Mouse (Mus musculus): Measurements from ENCODE around the gene Snx27. TPM values are rescaled to one million over a fixed set of nuclear protein-coding genes. Genes with fewer than 3 reads are reported as not detected.

The Snx27 gene
- 53.5 and 60.0 TPM in 2 replicates for polyA plus RNA-seq (2015; fragmentation: Nextera tagmentation; extraction: Ambion mirVana)

DNA sequence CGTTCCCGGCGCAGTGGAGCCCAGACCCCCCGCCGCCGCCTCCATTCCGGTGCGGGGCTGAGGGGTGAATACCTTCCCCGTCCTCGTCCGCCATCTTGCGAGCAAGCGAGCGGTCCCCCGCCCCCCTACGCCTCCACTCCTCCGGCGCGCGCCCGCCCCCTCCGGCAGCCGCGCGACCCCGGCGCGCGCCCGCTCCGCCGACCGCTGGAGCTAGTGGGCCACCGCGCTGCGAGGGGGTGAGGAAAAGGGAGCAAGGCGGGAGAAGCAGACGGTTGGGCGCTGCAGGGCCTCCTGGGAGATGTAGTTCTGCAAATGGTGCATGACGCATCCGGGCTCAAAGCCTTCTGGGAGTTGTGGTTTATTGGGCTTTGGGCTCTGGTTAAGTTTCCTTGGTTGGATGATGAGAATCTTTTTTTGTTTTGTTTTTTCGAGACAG, at the start of gene Snx27:
Snx27 (minus strand) TSS at position 261 of the 436 bp plus-strand sequence.
- no peaks in the 10 kb centered on the region for H3K36me3 ChIP-seq
- 1% methylated on average over 42 of the region's 42 CpGs for WGBS
- H3K4me2 ChIP-seq, result peak within 1 kb of the TSS; percentile 85
- peak within 1 kb of the TSS; percentile 89 for H3K27ac ChIP-seq
- H3K9ac ChIP-seq, result peak within 1 kb of the TSS; percentile 93
- peak; percentile 97 for ATAC-seq (ENCODE audit: insufficient number of reproducible peaks, insufficient read depth, low FRiP score, low TSS enrichment, low read depth)
- no peaks in the 10 kb centered on the region for H3K27me3 ChIP-seq
- H3K4me1 ChIP-seq, result peaks cover 20% of the 10 kb centered on the region
- H3K4me3 ChIP-seq, result peak within 1 kb of the TSS; percentile 87
- H3K9me3 ChIP-seq, result no peaks in the 10 kb centered on the region

- H3K36me3 ChIP-seq, result no peaks in the 10 kb centered on the region
- H3K9me3 ChIP-seq, result no peaks in the 10 kb centered on the region
- H3K4me3 ChIP-seq, result no peak overlapping the region
- no peak overlapping the region for H3K4me2 ChIP-seq
- no peaks in the 10 kb centered on the region for H3K4me1 ChIP-seq
- no peaks in the 10 kb centered on the region for H3K27me3 ChIP-seq
- no peak overlapping the region for H3K9ac ChIP-seq
- ATAC-seq (ENCODE audit: insufficient number of reproducible peaks, insufficient read depth, low FRiP score, low TSS enrichment, low read depth), result no peak
- no peak overlapping the region for H3K27ac ChIP-seq
- 82% methylated on average over 3 of the region's 3 CpGs for WGBS
These were observed 47.4 kb upstream of the Snx27 start for GRCm38 (mm10) chr3:94629876-94630275.

DNA sequence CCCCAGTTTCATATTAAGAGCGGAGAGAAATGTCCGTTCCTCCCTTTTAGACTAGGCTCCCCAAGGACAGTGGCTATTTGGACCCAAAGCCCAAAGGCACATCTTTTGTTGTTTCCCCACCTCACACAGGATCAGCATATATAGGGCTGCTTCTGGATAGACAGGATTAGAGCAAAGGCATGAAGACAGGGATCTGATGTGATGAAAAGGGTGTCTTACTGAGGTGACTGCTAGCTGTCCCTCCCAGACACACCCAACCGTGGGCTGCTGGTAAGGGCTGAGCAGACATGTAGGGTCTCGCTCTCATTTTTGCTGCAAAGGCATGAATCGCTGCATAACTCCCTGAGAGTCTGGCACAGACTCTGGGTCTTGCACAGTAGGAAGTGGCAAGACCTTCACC, 46.2 kb upstream of the Snx27 start:
- Histone ChIP-seq H3K36me3 (no peaks in the 10 kb centered on the region), H3K4me1 (no peaks in the 10 kb centered on the region), H3K27me3 (no peaks in the 10 kb centered on the region), H3K27ac (no peak overlapping the region), H3K9ac (no peak overlapping the region), H3K4me3 (no peak overlapping the region), H3K4me2 (no peak overlapping the region), H3K9me3 (no peaks in the 10 kb centered on the region)
- no peak for ATAC-seq (ENCODE audit: insufficient number of reproducible peaks, insufficient read depth, low FRiP score, low TSS enrichment, low read depth)
- 81% methylated on average over 5 of the region's 5 CpGs for WGBS

DNA sequence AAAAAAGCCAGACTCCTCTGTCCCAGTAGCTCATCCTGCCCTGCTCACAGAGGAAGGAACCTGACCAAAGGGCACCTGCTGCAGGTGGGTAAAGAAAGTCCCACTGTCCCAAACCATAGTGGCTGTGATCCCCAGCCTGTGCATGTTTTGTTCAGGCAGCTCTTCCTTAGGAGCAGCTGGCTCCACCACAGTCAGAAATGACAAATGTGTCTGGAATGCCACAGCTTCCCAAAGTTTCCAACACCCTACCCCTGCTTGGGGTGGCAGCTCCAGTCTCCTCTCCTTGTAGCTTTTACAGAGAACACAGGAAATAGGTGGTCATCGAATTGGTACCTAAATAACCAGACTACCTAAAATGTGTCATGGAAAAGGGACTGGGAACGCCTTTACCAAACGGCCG, 41.8 kb upstream of the Snx27 start:
- WGBS, result 88% methylated on average over 4 of the region's 4 CpGs
- no peak overlapping the region for H3K9ac ChIP-seq
- ATAC-seq (ENCODE audit: insufficient number of reproducible peaks, insufficient read depth, low FRiP score, low TSS enrichment, low read depth), result no peak

DNA sequence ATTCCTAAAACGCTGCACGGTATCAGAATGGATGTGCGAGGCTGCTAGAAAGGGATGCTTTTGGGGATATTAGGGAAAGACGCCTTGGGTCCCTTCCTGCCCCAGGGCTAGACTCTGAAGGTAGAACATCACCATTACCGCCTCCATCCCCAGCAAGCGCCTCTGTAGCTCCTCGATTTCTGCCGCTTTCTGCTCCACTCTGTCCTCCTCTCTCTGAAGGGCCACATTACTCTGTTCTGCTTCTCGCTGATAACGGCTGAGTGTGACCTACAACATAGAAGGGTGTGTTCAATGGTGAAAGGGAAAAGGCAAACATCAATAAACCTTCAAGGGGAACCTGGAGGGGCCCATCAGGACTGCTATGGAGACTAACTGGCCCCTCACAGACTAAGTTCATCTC, 40.0 kb upstream of the Snx27 start:
- Histone ChIP-seq H3K4me2 (no peak overlapping the region), H3K27ac (no peak overlapping the region), H3K9ac (no peak overlapping the region), H3K4me1 (no peaks in the 10 kb centered on the region), H3K27me3 (no peaks in the 10 kb centered on the region), H3K36me3 (0 out of 2 replicates have a peak, but pooled peaks cover 4% of the 10 kb centered on the region), H3K9me3 (no peaks in the 10 kb centered on the region), H3K4me3 (no peak overlapping the region)
- WGBS, result 89% methylated on average over 10 of the region's 10 CpGs
- ATAC-seq (ENCODE audit: insufficient number of reproducible peaks, insufficient read depth, low FRiP score, low TSS enrichment, low read depth), result no peak

More for the DNA sequence above, 41.8 kb upstream of the Snx27 start:
- H3K9me3 ChIP-seq, result no peaks in the 10 kb centered on the region
- no peak overlapping the region for H3K4me2 ChIP-seq
- 0 out of 2 replicates have a peak, but pooled peaks cover 2% of the 10 kb centered on the region for H3K36me3 ChIP-seq
- H3K27ac ChIP-seq, result no peak overlapping the region
- H3K4me1 ChIP-seq, result no peaks in the 10 kb centered on the region
- no peaks in the 10 kb centered on the region for H3K27me3 ChIP-seq
- H3K4me3 ChIP-seq, result no peak overlapping the region

DNA sequence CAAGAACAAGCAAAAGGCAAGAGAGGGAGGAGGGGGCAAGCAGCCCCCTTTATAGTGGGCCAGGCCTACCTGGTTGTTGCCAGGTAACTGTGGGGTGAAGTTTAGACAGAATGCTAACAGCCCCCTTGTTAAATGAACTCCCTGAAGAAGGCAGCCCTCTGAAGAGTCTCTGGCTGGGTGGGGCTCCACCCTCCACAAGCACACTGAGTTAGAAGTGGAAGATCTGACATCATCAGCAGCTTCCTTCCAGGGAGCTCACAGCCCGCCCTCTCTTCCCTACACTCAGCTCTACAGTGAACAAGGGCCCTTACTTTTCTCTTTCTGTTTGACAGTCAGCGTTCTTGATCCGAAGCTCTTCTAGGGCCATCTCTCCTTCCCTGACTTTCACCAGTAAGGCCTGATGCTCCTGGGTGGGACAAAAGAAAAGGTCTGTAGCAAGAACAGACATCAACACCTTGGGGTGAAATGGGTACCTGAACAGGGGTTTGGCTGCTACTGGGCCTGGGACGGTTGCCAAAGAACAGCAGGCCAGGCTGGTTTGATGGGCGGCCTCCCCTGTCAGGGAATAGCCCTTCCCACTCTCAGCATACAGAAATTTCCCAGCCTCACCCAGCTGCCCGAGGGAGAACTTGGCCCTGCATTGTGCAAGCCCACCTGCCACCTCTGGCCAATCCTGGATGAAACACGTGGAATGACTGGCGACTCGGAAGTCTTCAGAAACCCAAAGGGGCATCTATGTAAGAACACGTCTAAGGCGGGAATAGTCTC, 39.4 kb upstream of the Snx27 start:
- no peaks in the 10 kb centered on the region for H3K27me3 ChIP-seq
- ATAC-seq (ENCODE audit: insufficient number of reproducible peaks, insufficient read depth, low FRiP score, low TSS enrichment, low read depth), result no peak
- H3K27ac ChIP-seq, result no peak overlapping the region
- 0 out of 2 replicates have a peak, but pooled peaks cover 4% of the 10 kb centered on the region for H3K36me3 ChIP-seq
- H3K4me1 ChIP-seq, result no peaks in the 10 kb centered on the region
- no peaks in the 10 kb centered on the region for H3K9me3 ChIP-seq
- no peak overlapping the region for H3K9ac ChIP-seq
- H3K4me2 ChIP-seq, result no peak overlapping the region
- H3K4me3 ChIP-seq, result no peak overlapping the region
- WGBS, result 75% methylated on average over 11 of the region's 11 CpGs

DNA sequence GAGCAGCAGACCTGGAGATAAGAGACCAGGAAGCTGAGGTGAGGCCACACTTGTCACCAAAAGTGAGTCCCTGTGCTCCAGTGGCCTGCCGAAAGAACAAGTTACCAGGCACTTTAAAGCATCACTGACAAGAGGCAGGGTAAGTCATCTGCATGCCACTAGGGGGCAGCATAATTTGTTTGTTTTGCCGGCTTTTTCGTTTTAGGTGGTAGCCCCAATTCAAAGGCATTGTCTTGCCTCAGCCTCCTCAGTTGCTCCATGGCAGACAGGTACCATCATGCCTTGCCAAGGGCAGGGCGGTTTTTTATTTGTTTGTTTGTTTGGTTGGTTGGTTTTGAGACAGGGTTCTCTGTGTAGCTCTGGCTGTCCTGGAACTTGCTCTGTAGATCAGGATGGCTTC, 34.2 kb upstream of the Snx27 start:
- H3K4me3 ChIP-seq, result no peak overlapping the region
- H3K27me3 ChIP-seq, result no peaks in the 10 kb centered on the region
- 0 out of 2 replicates have a peak, but pooled peaks cover 7% of the 10 kb centered on the region for H3K36me3 ChIP-seq
- H3K27ac ChIP-seq, result no peak overlapping the region
- no peak overlapping the region for H3K9ac ChIP-seq
- peaks cover 4% of the 10 kb centered on the region for H3K4me1 ChIP-seq
- 74% methylated on average over 4 of the region's 4 CpGs for WGBS
- H3K9me3 ChIP-seq, result no peaks in the 10 kb centered on the region
- no peak for ATAC-seq (ENCODE audit: insufficient number of reproducible peaks, insufficient read depth, low FRiP score, low TSS enrichment, low read depth)
- no peak overlapping the region for H3K4me2 ChIP-seq

DNA sequence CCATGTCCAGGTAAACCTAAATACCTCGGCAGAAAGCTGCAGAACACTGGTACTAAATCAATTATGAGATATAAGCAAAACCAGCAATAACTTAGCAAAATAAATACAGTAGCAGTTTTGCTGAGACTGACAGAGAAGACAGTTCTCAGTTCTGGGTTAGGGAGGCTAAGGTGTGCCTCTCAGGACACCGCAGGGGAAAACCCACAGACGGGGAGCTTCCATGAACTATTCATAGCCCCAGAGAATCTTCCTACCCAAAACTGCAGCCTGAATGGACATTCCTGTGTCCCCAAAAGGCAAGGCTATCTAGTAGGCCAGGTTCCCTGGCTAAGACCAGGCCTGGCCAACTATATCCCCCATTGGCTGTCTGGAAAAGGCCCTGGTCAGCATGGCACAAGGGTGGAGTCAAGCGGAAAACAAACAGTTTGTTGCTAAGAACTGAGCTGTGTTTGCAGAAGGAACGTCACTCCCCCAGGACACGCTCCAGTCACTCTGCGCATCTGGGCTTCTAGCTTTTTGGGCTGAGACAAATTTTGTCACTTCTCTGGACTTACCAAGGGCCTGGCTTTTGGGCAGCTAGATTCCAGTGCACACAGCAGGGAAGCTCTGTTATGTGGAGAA, 30.9 kb upstream of the Snx27 start:
- H3K4me2 ChIP-seq, result no peak overlapping the region
- 0 out of 2 replicates have a peak, but pooled peaks cover 3% of the 10 kb centered on the region for H3K36me3 ChIP-seq
- H3K27ac ChIP-seq, result no peak overlapping the region
- WGBS, result 66% methylated on average over 7 of the region's 7 CpGs
- no peaks in the 10 kb centered on the region for H3K27me3 ChIP-seq
- no peak overlapping the region for H3K4me3 ChIP-seq
- no peak for ATAC-seq (ENCODE audit: insufficient number of reproducible peaks, insufficient read depth, low FRiP score, low TSS enrichment, low read depth)
- peaks cover 18% of the 10 kb centered on the region for H3K4me1 ChIP-seq
- no peaks in the 10 kb centered on the region for H3K9me3 ChIP-seq
- no peak overlapping the region for H3K9ac ChIP-seq

DNA sequence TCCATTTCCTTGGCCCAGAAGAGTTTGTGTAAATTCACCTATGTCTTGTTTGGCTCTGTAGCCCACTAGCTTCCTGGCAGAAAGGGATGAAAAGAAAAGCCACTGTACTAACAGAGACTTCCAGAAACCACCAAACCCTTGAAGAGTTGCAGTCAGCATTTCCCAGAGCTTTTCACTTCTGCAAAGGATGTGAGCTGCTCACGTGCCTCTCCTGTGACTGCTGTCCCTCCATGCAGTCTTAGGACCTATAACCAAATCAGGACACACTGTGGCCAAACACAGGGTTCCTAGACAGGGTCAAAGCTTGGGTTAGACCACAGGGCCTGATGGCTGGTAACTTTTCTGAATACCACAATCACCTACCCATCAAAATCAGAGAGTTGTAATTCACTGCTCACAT, 29.8 kb upstream of the Snx27 start:
- 67% methylated on average over 1 of the region's 1 CpGs for WGBS
- Histone ChIP-seq H3K36me3 (0 out of 2 replicates have a peak, but pooled peaks cover 3% of the 10 kb centered on the region), H3K4me2 (no peak overlapping the region), H3K9me3 (no peaks in the 10 kb centered on the region), H3K27me3 (no peaks in the 10 kb centered on the region), H3K9ac (no peak overlapping the region), H3K4me3 (no peak overlapping the region), H3K27ac (0 out of 2 replicates have a peak overlapping the region, but pooled peaks have one; percentile 17), H3K4me1 (peaks cover 18% of the 10 kb centered on the region)
- no peak for ATAC-seq (ENCODE audit: insufficient number of reproducible peaks, insufficient read depth, low FRiP score, low TSS enrichment, low read depth)

DNA sequence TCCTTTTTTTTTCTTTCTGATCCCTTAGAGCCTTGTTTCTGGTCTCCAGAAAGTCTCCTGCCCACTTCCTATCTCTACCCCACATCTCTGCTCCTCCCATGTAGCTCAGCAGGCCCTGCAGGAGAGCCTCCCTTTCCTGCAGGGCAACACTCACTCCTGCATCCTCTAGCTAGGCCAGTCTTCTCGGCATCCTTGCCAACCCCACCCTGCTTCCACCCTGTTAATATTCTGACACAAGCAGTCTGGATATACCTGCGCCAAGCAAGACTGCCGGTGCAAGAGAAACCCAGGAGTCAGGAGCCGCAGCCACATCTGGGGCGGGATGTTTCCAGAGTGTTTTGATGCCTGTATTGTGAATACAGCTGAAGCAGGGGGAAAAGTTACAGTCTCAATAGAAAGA, 29.3 kb upstream of the Snx27 start:
- Histone ChIP-seq H3K4me2 (no peak overlapping the region), H3K36me3 (0 out of 2 replicates have a peak, but pooled peaks cover 3% of the 10 kb centered on the region), H3K27ac (0 out of 2 replicates have a peak overlapping the region, but pooled peaks have one; percentile 52), H3K27me3 (no peaks in the 10 kb centered on the region), H3K9ac (no peak overlapping the region), H3K4me1 (peaks cover 18% of the 10 kb centered on the region), H3K9me3 (no peaks in the 10 kb centered on the region), H3K4me3 (no peak overlapping the region)
- ATAC-seq (ENCODE audit: insufficient number of reproducible peaks, insufficient read depth, low FRiP score, low TSS enrichment, low read depth), result no peak
- 69% methylated on average over 5 of the region's 5 CpGs for WGBS

- 60% methylated on average over 4 of the region's 4 CpGs for WGBS
- Histone ChIP-seq H3K9ac (no peak overlapping the region), H3K4me3 (no peak overlapping the region), H3K27ac (peak overlapping the region; percentile 52; the same call in 1 of the 2 replicates), H3K4me1 (peaks cover 18% of the 10 kb centered on the region), H3K36me3 (0 out of 2 replicates have a peak, but pooled peaks cover 3% of the 10 kb centered on the region), H3K27me3 (no peaks in the 10 kb centered on the region), H3K4me2 (no peak overlapping the region), H3K9me3 (no peaks in the 10 kb centered on the region)
- ATAC-seq (ENCODE audit: insufficient number of reproducible peaks, insufficient read depth, low FRiP score, low TSS enrichment, low read depth), result no peak
These were observed 28.8 kb upstream of the Snx27 start for GRCm38 (mm10) chr3:94611343-94611742.

Data from embryonic facial prominence, embryonic 13.5 days (tissue).